Mouse (Mus musculus) hindbrain, embryonic 13.5 days (tissue): ENCODE measurements at regions not wholly inside any gene's neighbourhood (a gene's known extent, or its start where the extent isn't known, plus 50 kb on each side); places are given as distances from the start of the nearest gene placed in this dataset.

ENCODE experiments used
- ATAC-seq: fragments of 200-750 bp; cut with Nextera tagmentation; 2 replicates; pipeline ENCODE4 v1.8.0; 2017; ENCODE audit warnings: moderate TSS enrichment; ENCODE audit not compliant: low FRiP score
- H3K27ac ChIP-seq: fragments of 300-500 bp; sonication (generic); 2 replicates; pipeline ENCODE4 v1.5.1; 2015; ENCODE audit warnings: inconsistent platforms, mild to moderate bottlenecking, moderate library complexity
- H3K27me3 ChIP-seq: fragments of 300-500 bp; sonication (generic); 2 replicates; pipeline ENCODE4 v1.6.1; 2015; ENCODE audit warnings: mild to moderate bottlenecking, inconsistent platforms
- H3K36me3 ChIP-seq: fragments of 300-500 bp; sonication (generic); 2 replicates; pipeline ENCODE4 v1.6.1; 2015; ENCODE audit warnings: mild to moderate bottlenecking, inconsistent platforms
- H3K4me1 ChIP-seq: fragments of 300-500 bp; sonication (generic); replicated peaks from 2 replicates; pipeline ENCODE4 v1.6.1; 2015; ENCODE audit warnings: inconsistent platforms
- H3K4me2 ChIP-seq: fragments of 300-500 bp; sonication (generic); 2 replicates; pipeline ENCODE4 v1.6.1; 2015; ENCODE audit warnings: inconsistent platforms, mild to moderate bottlenecking, moderate library complexity
- H3K4me3 ChIP-seq: fragments of 300-500 bp; sonication (generic); 2 replicates; pipeline ENCODE4 v1.5.1; 2015; ENCODE audit warnings: mild to moderate bottlenecking, inconsistent platforms
- H3K9ac ChIP-seq: fragments of 300-500 bp; sonication (generic); 2 replicates; pipeline ENCODE4 v1.6.1; 2015; ENCODE audit warnings: mild to moderate bottlenecking, inconsistent platforms
- H3K9me3 ChIP-seq: fragments of 300-500 bp; sonication (generic); 2 replicates; pipeline ENCODE4 v1.6.1; 2016; ENCODE audit warnings: inconsistent platforms
- WGBS: fragments of 180-500 bp; shearing (Covaris S2); methylation state at CpG from one replicate; pipeline ENCODE4 v1.1.7; 2015; 5-methylcytosine and 5-hydroxymethylcytosine counted together

DNA sequence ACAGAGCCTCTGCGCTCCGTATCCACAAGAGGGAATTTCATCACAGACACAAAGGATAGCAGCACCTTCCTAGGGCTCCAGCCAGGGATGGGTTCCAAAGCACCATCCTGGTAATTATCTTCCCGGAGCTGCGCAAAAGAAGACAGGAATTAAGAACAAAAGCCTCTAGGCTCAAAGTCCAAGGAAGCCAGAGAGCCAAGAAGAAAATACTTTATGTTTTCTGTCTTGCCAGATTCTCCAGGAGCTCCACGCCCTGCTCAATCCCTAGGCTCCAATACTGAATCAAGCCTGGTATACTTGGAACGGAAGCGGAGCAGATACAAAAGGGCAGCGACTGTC lies 54.4 kb downstream of the Irf2bpl start:
- Histone ChIP-seq H3K27ac (peak overlapping the region; percentile 52), H3K4me1 (peaks cover 59% of the 10 kb centered on the region), H3K27me3 (no peaks in the 10 kb centered on the region), H3K4me3 (no peak overlapping the region), H3K36me3 (no peaks in the 10 kb centered on the region), H3K9me3 (no peaks in the 10 kb centered on the region), H3K4me2 (no peak overlapping the region), H3K9ac (peak overlapping the region; percentile 20)
- 62% methylated on average over 8 of the region's 8 CpGs for WGBS
- no peak for ATAC-seq

DNA sequence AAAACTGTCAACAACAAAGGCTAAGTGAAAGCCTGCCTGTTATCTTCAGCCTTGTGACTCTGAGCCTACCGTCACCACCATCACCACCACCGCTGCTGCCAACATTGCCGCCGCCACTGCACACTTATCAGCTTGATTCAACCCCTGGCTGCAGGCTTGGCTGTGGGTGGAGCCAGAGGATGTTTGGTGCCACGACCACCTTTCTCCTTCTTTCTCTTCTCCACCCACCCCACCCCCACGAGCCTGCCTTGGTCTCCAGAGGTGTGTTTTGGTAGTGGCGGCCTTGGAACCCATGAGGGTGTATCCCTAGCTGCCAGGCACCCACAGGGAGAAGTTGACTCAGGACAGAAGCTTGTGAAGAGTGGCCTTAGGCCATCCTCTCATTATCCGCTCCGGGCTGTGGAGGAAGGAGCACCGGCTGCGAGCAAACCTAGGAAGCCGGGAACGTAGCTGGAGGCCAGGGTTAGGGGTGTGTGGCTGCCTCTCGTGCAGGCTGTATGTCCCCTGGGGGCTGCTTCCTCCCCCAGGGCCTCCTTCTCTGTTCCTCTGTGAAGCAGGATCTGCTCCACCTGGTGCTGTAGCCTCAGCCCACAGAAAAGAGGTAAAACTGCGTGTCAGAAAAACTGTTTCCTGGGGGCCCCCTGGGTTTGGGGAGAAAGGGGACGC lies 54.9 kb downstream of the Irf2bpl start:
- no peak for ATAC-seq
- H3K27me3 ChIP-seq = no peaks in the 10 kb centered on the region
- H3K9ac ChIP-seq = peak overlapping the region; percentile 20
- peaks cover 64% of the 10 kb centered on the region for H3K4me1 ChIP-seq
- H3K9me3 ChIP-seq = no peaks in the 10 kb centered on the region
- H3K27ac ChIP-seq = peak overlapping the region; percentile 52
- WGBS = 63% methylated on average over 16 of the region's 16 CpGs
- H3K4me2 ChIP-seq = no peak overlapping the region
- no peaks in the 10 kb centered on the region for H3K36me3 ChIP-seq
- H3K4me3 ChIP-seq = no peak overlapping the region

DNA sequence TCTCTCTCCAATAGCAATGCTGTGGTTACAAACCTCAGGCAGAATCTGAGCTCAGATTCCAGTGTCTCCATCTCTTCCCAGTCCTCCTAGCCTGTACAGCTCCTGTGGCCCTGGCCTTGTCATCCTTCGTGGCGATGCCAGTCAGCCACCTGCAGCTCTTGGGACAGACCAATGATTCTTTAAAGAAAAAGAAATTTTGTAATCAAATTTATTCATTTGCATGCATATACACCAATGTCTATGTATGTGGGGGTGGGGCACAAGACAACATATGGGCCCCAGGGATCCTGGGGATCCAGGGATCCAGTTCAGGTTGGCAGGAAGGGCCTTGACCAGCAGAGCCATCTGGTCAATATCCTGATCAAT lies 57.4 kb downstream of the Irf2bpl start:
- Histone ChIP-seq H3K9ac (no peak overlapping the region), H3K4me2 (no peak overlapping the region), H3K4me3 (no peak overlapping the region), H3K36me3 (no peaks in the 10 kb centered on the region), H3K9me3 (no peaks in the 10 kb centered on the region), H3K27ac (peak overlapping the region; percentile 100), H3K4me1 (peaks cover 72% of the 10 kb centered on the region), H3K27me3 (no peaks in the 10 kb centered on the region)
- no peak for ATAC-seq
- 81% methylated on average over 2 of the region's 2 CpGs for WGBS

DNA sequence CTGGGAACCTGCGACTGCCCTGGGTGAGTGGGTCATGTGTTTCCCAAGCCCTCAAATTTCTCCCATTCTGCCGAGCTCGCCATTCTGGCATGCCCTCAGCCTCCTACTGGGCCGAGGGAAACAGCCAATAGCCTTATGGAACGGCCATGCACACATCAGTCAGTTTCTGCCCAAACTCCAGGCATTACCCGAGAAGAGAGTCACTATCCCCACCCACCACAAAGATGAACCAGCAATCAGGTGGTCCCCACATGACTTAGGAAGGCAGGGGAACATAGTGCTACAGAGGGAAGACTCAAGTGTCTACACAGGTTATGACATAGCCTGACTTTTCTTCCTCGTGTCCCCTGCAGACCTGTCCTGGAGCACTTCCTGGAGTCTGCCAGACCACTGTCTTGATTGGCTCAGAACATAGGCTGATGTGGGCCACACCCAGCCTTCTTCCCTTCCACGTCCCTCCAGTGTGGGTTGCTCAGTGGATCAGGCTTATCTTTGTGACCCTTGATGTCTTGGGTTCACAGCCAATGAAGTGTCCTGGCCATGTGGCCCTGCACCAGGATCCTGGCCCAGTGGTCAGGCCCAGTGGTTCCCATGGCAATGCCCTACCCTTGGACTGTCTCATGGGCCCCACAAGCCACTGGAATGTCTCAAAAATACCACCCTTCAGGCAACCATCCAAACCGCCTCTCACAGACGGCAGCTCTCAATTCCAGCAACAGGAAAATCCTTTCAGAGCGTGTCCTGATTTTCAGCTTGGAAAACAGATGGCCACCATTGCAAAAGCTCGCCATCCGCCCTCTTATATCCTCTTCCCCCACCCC lies 58.0 kb downstream of the Irf2bpl start:
- Histone ChIP-seq H3K4me2 (no peak overlapping the region), H3K36me3 (no peaks in the 10 kb centered on the region), H3K27ac (peak overlapping the region; percentile 100), H3K27me3 (no peaks in the 10 kb centered on the region), H3K4me3 (no peak overlapping the region), H3K9ac (no peak overlapping the region), H3K9me3 (no peaks in the 10 kb centered on the region), H3K4me1 (peaks cover 72% of the 10 kb centered on the region)
- WGBS = 45% methylated on average over 13 of the region's 13 CpGs
- no peak for ATAC-seq

DNA sequence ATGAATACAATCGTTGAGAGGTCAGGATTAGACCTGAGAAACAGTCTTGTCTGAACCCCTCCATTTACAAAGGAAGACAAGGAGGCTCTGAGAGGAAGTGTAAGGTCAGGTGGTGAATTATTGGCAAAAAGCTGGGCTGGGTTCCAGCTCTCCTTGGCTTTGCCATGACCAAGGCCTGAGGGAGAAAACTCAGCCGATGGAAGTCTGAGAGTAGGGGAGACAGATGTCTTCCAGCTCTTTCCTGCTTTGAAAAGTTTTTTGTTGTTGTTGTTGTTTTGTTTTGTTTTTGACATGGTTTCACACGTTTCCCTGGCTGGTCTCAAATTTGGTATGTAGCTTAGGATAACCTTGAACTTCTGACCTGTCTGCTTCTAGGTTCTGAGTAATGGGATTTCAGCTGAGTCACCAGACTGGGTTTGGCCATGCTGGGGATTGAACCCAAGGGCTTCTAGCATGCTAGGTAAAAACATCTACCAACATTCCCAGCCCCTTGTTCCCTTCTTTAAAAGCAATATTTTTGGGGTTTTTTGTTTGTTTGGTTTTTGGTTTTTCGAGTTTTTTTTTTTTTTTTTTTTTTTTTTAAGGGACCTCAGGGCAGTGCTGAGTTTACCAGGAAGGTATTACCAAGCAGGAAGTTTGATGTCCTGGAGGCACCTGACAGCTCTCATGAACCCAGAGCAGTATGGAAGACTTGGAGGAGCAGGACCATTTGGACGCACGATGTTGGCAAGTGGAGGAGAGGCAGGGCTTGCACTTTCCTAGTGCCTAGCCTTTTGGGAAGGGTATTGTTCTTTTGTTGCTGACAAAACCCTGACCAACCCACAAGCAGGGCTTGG lies 58.8 kb downstream of the Irf2bpl start:
- ATAC-seq = no peak
- H3K9ac ChIP-seq = 0 out of 2 replicates have a peak overlapping the region, but pooled peaks have one; percentile 43

DNA sequence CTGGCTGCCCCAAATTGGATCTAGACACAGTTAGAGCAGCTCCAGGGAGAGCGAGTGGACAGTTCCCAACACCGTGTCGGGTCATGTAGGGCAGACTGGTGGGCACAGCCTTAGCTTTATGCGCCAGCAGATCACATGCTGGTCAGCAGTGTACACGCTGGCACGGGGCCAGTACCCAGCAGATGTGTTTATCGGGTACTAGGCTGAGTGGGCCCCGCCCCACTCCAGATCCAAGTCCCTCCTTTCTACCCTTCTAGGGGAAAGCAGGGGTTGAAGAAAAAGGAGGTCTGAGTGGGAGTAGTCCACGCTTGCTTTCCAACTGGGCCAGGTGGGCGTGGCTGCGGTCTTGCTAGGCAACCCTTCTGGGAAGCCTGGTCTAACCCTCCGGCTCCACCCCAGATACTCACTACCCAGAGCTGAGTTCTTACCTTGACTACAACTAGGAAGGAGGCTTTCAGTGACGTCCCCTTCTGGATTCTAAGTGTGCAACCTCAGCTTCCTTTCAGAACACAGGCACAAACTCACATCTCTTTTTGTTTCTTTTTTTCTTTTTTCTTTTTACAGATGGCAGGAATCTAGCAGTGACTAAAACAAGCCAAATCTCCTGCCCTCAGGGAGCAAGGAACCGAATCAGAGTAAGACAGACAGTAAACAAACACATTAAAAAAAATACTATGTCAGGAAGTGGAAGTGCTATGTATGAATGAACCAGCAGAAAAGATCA lies 59.6 kb downstream of the Irf2bpl start:
- peak overlapping the region; percentile 67; the same call in 1 of the 2 replicates for H3K9ac ChIP-seq
- WGBS = 5% methylated on average over 14 of the region's 14 CpGs
- no peaks in the 10 kb centered on the region for H3K27me3 ChIP-seq
- peak overlapping the region; percentile 44 for H3K4me2 ChIP-seq
- H3K4me3 ChIP-seq = no peak overlapping the region; the same call in 1 of the 2 replicates
- H3K9me3 ChIP-seq = no peaks in the 10 kb centered on the region
- no peaks in the 10 kb centered on the region for H3K36me3 ChIP-seq
- H3K27ac ChIP-seq = peak overlapping the region; percentile 100
- ATAC-seq = peak; percentile 53
- peaks cover 68% of the 10 kb centered on the region for H3K4me1 ChIP-seq

More for the DNA sequence above, 58.8 kb downstream of the Irf2bpl start:
- H3K27ac ChIP-seq = peak overlapping the region; percentile 100
- peaks cover 76% of the 10 kb centered on the region for H3K4me1 ChIP-seq
- 38% methylated on average over 6 of the region's 6 CpGs for WGBS
- no peak overlapping the region for H3K4me2 ChIP-seq
- no peak overlapping the region for H3K4me3 ChIP-seq
- H3K9me3 ChIP-seq = no peaks in the 10 kb centered on the region
- H3K36me3 ChIP-seq = no peaks in the 10 kb centered on the region
- H3K27me3 ChIP-seq = no peaks in the 10 kb centered on the region

DNA sequence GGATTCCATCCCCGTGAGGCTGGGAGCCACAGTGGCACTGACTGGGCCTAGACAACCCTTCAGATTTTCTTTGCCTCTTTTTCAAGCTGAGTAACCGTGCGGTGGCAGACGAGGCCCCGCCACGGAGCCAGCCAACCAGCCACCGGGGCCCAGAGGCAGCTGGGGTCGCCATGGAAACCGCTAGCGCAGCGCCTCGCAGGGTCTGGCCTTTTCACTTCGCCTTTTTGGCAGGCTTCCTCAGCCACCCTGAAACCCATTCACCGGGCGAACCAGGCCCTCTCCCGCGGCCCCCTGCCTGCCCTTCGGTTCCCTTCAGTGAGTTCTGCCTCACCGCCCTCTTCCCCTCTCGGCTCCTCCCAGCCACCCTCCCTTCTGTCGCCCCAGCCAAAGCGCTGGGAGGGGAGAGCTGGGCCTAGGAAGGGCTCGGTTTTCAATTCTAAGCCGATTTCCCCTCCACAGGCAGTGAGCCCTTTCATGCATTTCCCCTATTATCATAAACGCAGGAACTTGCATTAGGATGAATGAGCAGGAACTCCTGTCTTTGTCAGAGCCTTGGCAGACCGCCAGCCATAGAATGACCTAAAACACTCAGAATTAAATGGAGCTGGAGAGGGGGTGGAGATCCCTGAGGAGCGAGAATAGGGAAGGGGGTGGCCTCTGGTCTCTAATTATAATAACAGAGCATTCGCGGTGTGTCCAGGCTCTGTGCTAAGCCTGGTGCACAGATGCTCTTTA lies 60.6 kb downstream of the Irf2bpl start:
- WGBS = under 1% methylated on average over 29 of the region's 29 CpGs
- ATAC-seq = peak; percentile 90
- peak overlapping the region; percentile 44 for H3K4me2 ChIP-seq
- H3K9ac ChIP-seq = peak overlapping the region; percentile 67
- H3K4me3 ChIP-seq = peak overlapping the region; percentile 20
- no peaks in the 10 kb centered on the region for H3K36me3 ChIP-seq
- peaks cover 65% of the 10 kb centered on the region for H3K4me1 ChIP-seq
- peak overlapping the region; percentile 100 for H3K27ac ChIP-seq
- H3K9me3 ChIP-seq = no peaks in the 10 kb centered on the region
- no peaks in the 10 kb centered on the region for H3K27me3 ChIP-seq

DNA sequence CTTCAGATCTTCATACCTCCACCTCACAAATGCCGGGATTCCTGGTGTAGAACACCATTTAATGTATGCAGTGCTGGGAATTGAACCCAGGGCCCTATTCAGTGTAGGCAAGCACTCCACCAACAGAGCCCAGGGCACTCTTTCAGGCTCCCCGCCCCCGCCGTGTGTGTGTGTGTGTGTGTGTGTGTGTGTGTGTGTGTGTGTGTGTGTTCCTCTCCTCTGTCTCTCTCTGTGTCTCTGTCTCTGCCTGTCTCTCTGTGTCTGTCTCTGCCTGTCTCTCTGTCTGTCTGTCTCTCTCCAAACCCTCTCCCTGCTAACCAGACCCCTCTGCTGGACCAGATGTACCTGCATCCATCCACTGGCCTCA lies 61.1 kb downstream of the Irf2bpl start:
- no peaks in the 10 kb centered on the region for H3K36me3 ChIP-seq
- H3K27me3 ChIP-seq = no peaks in the 10 kb centered on the region
- peak overlapping the region; percentile 67 for H3K9ac ChIP-seq
- 18% methylated on average over 4 of the region's 4 CpGs for WGBS
- H3K27ac ChIP-seq = peak overlapping the region; percentile 100
- H3K4me2 ChIP-seq = peak overlapping the region; percentile 44
- no peaks in the 10 kb centered on the region for H3K9me3 ChIP-seq
- no peak overlapping the region for H3K4me3 ChIP-seq
- ATAC-seq = peak; percentile 15; the same call in 1 of the 2 replicates
- peaks cover 71% of the 10 kb centered on the region for H3K4me1 ChIP-seq

DNA sequence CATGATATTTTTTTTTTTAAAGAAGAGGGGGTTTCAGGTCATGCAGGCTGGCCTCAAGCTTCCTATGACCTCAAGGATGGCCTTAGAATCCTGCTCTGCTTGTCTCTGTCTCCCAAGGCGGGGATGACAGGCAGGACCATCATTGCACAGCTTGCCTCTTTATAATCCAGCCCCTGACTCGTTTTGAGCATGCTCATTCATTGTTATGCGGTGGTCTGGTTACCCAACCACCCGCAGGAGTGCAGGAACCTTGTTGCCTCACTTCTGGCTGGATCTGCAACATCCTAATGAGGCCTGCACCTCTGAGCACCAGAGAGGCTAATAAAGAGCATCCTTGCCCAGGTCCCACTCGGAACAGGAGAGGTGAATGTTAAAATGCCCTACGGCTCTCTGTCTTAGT lies 63.4 kb downstream of the Irf2bpl start:
- H3K9me3 ChIP-seq = no peaks in the 10 kb centered on the region
- 45% methylated on average over 6 of the region's 6 CpGs for WGBS
- H3K9ac ChIP-seq = no peak overlapping the region
- H3K4me1 ChIP-seq = peaks cover 81% of the 10 kb centered on the region
- H3K36me3 ChIP-seq = no peaks in the 10 kb centered on the region
- H3K4me2 ChIP-seq = no peak overlapping the region
- no peak for ATAC-seq
- no peaks in the 10 kb centered on the region for H3K27me3 ChIP-seq
- peak overlapping the region; percentile 81 for H3K27ac ChIP-seq
- H3K4me3 ChIP-seq = no peak overlapping the region

DNA sequence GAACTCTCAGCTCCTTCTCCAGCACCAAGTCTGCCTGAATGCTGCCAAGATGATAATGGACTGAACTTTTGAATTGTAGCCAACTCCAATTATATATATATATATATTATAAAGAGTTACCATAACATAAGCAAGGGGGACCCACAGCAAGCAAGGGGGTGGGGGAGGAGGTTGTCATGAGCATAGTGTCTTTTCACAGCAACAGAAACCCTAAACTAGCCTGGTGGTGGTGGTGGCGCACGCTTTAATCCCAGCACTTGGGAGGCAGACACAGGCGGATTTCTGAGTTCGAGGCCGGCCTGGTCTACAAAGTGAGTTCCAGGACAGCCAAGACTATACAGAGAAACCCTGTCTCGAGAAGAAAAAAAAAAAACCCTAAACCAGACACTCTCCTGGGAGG lies 65.0 kb downstream of the Irf2bpl start:
- peaks cover 81% of the 10 kb centered on the region for H3K4me1 ChIP-seq
- ATAC-seq = no peak
- H3K4me2 ChIP-seq = no peak overlapping the region
- no peak overlapping the region for H3K27ac ChIP-seq
- no peak overlapping the region for H3K4me3 ChIP-seq
- H3K36me3 ChIP-seq = no peaks in the 10 kb centered on the region
- no peaks in the 10 kb centered on the region for H3K9me3 ChIP-seq
- H3K9ac ChIP-seq = no peak overlapping the region
- 92% methylated on average over 6 of the region's 6 CpGs for WGBS
- no peaks in the 10 kb centered on the region for H3K27me3 ChIP-seq

DNA sequence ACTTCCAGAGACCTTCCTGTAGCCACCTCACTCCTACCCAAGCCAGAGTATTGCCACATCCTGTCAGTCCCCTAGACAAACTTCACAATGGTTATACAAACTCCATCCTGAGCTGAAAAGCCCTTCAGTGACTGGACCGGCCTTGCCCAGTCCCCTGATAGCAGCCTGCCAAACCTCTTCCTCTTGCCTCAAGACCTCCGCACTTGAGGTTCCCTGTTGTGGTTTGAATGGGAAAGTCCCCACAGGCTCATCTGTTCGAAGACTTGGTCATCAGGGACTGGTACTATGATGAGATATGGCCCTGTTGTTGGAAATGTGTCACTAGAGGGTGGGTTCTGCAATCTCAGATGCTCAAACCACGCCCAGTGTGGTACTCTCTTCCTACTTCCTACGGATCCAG lies 65.4 kb downstream of the Irf2bpl start:
- H3K4me2 ChIP-seq = no peak overlapping the region
- 92% methylated on average over 5 of the region's 5 CpGs for WGBS
- no peaks in the 10 kb centered on the region for H3K27me3 ChIP-seq
- H3K9ac ChIP-seq = no peak overlapping the region
- no peak overlapping the region for H3K27ac ChIP-seq
- H3K9me3 ChIP-seq = no peaks in the 10 kb centered on the region
- no peak overlapping the region for H3K4me3 ChIP-seq
- peaks cover 81% of the 10 kb centered on the region for H3K4me1 ChIP-seq
- no peak for ATAC-seq
- H3K36me3 ChIP-seq = no peaks in the 10 kb centered on the region
